Mouse (Mus musculus) E14TG2a.4 (cell line): Measurements from ENCODE around the gene Fsip1.

Source experiments
- CTCF ChIP-seq: conservative IDR thresholded peaks from 2 replicates; pipeline ENCODE4 v1.5.1; 2014; ENCODE audit warnings: low read length
- NANOG ChIP-seq: IDR thresholded peaks from 2 replicates; pipeline ENCODE4 v1.6.1; 2014; ENCODE audit warnings: borderline replicate concordance, low read length, mixed read lengths

DNA sequence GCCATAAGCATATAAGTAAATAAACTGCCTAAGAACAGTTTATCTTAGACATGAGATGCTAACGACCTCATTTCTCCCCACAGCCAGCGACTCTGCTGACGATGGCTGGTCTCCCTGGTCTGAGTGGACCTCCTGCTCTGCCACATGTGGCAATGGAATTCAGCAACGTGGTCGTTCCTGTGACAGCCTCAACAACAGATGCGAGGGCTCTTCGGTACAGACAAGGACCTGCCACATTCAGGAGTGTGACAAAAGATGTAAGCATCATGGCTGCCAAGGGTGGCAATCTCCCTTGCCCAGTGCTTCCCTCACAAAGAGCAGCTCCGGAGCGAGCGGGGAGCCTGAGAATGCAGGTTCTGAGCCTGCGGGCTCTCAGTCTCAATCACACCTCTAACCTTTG, 139.4 kb downstream of the Fsip1 start:
- no peak for TF ChIP-seq CTCF
- TF ChIP-seq NANOG, result no peak
